Mouse (Mus musculus) liver, embryonic 14.5 days (tissue): Measurements from ENCODE around the gene Hspb9.

Experiments
- CTCF ChIP-seq: IDR thresholded peaks from 2 replicates; pipeline ENCODE4 v1.5.1; 2016; ENCODE audit warnings: antibody characterized with exemption, low read depth, control low read depth
- EP300 ChIP-seq: IDR thresholded peaks from 2 replicates; pipeline ENCODE4 v1.6.1; 2016; ENCODE audit warnings: antibody characterized with exemption, low read depth

DNA sequence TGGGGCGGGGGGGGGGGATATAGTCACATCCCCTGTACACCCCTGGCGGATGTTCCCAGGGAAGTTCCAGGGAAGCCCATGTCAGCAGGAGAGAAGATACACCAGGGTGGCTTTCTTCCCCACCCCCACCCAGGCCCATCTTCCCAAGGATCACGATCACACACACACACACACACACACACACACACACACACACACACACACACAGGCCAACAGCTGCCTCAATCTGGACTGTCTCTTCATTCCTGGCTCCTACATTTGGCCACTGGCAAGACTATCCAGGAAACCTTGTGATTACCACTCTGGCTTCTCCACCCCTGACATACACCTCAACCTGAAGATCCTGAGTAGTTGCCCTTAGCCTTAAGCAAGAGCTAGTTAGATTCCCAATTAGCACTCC is 28.3 kb upstream of the Hspb9 start:
- TF ChIP-seq CTCF: no peak
- no peak for TF ChIP-seq EP300
